Mouse (Mus musculus) CH12.LX (cell line): ENCODE data around the gene Tmem192.

Experiments used
- CHD2 ChIP-seq: IDR thresholded peaks from 2 replicates; pipeline ENCODE4 v1.6.1; 2011; ENCODE audit warnings: low read length, improper control_type of control experiment
- CTCF ChIP-seq, 2 experiments: IDR thresholded peaks in 1 of 2; conservative IDR thresholded peaks in 1 of 2; 2 replicates each; pipeline ENCODE4 v1.5.1; 2011 to 2012; ENCODE audit warnings: low read depth in 2 of 2, low read length in 2 of 2, improper control_type of control experiment in 1 of 2, inconsistent platforms in 1 of 2, mild to moderate bottlenecking in 1 of 2, moderate library complexity in 1 of 2
- MAX ChIP-seq: IDR thresholded peaks from 2 replicates; pipeline ENCODE4 v1.6.1; 2011; ENCODE audit warnings: low read length, improper control_type of control experiment
- USF1 ChIP-seq: IDR thresholded peaks from 2 replicates; pipeline ENCODE4 v1.6.1; 2014; ENCODE audit warnings: low read depth, mild to moderate bottlenecking, inconsistent platforms, low read length, improper control_type of control experiment

GRCm38 (mm10) chr8:64983150-64983897 is 36.3 kb downstream of the Tmem192 start:
- TF ChIP-seq CHD2 (no peak), USF1 (no peak), CTCF (conservative IDR thresholded peaks at IDR 0.05 in 1 of 2, IDR thresholded peaks at IDR 0.05 in 1 of 2; ENCODE audit: low read depth in 2 of 2, low read length in 2 of 2) (peak in 1 of 2 experiments; percentile 28; a peak in 1 of 4 replicates), MAX (no peak)
